Mouse (Mus musculus) lung, adult 2 months (tissue): ENCODE results near the gene Tufm.

Experiments used
- CTCF ChIP-seq: fragments of 200-500 bp; IDR thresholded peaks from 2 replicates; pipeline ENCODE4 v1.5.1; 2011; ENCODE audit warnings: mild to moderate bottlenecking, low read length, control low read depth; ENCODE audit not compliant: insufficient read depth
- POLR2A ChIP-seq: fragments of 200-500 bp; IDR thresholded peaks from 2 replicates; pipeline ENCODE4 v1.6.1; 2011; ENCODE audit warnings: low read depth, mild to moderate bottlenecking, control low read depth, low read length, borderline replicate concordance; ENCODE audit errors: extremely low read depth

- no peak for TF ChIP-seq POLR2A
- TF ChIP-seq CTCF = no peak
These were observed 42.6 kb upstream of the Tufm start for GRCm38 (mm10) chr7:126444536-126444935.
